Mouse (Mus musculus): Measurements from ENCODE around the gene Gin1.

- peak; percentile 30 for TF ChIP-seq POLR2A (IDR thresholded peaks at IDR 0.05; ENCODE audit: insufficient read length, low read depth)
- TF ChIP-seq TCF3 (IDR thresholded peaks at IDR 0.05; ENCODE audit: insufficient read length, low read depth): no peak
- peak in 1 of 3 experiments; percentile 24 for TF ChIP-seq MYOD1 (IDR thresholded peaks at IDR 0.05; ENCODE audit: control insufficient read depth in 1 of 3, insufficient read length in 2 of 3, low read depth in 2 of 3)
- no peak for TF ChIP-seq USF1 (IDR thresholded peaks at IDR 0.05; ENCODE audit: low read depth)
- TF ChIP-seq CEBPB (IDR thresholded peaks at IDR 0.05; ENCODE audit: insufficient read depth, poor library complexity, severe bottlenecking): 0 out of 2 replicates have a peak, but pooled peaks have one; percentile 14
- no peak for TF ChIP-seq E2F4 (IDR thresholded peaks at IDR 0.05; ENCODE audit: insufficient read depth)
- no peak for TF ChIP-seq MAX (IDR thresholded peaks at IDR 0.05; ENCODE audit: low read depth)
- TF ChIP-seq MYOG (IDR thresholded peaks at IDR 0.05; ENCODE audit: control insufficient read depth in 1 of 3, insufficient read depth in 1 of 3, insufficient read length in 2 of 3, low read depth in 2 of 3): peak in 1 of 3 experiments; percentile 29
- TF ChIP-seq SRF (IDR thresholded peaks at IDR 0.05; ENCODE audit: control insufficient read depth, insufficient read length, low read depth): no peak
- TF ChIP-seq POLR2AphosphoS2 (IDR thresholded peaks at IDR 0.05; ENCODE audit: insufficient read length, low read depth): no peak
- TF ChIP-seq REST (IDR thresholded peaks at IDR 0.05; ENCODE audit: insufficient read depth, insufficient read length): no peak
- TF ChIP-seq TCF12 (IDR thresholded peaks at IDR 0.05; ENCODE audit: insufficient read depth, poor library complexity, severe bottlenecking): no peak
Measured at GRCm38 (mm10) chr1:97771118-97771517, 1.1 kb downstream of the Gin1 start.

Measured in myocyte (in vitro differentiated cells).